In genomic region chr6:127266813-127267165, GRCm38 (mm10) we compare ENCODE assay signal across 8 mouse cellular contexts.
A peak's percentile ranks its signal among the peaks of the same experiment; 100 is the strongest.
DNase-seq lines count a peak whose midpoint lies in the region; ATAC-seq lines count a peak whose summit lies in the region.

No protein-coding gene starts in this region.

- peaks cover 24% of the 10 kb centered on the region; the same call in 1 of the 2 replicates for H3K27me3 ChIP-seq in heart, embryonic 14.5 days (ENCODE audit: control insufficient read depth, insufficient read depth, low read length)
- H3K27me3 ChIP-seq in stomach, embryonic 15.5 days (replicated peaks), result no peaks in the 10 kb centered on the region

- H3K36me3 ChIP-seq in heart, embryonic 14.5 days (ENCODE audit: control insufficient read depth, insufficient read depth, low read length), result no peaks in the 10 kb centered on the region
- no peaks in the 10 kb centered on the region for H3K36me3 ChIP-seq in macrophage (ENCODE audit: inconsistent target)
- H3K36me3 ChIP-seq in stomach, embryonic 15.5 days, result no peaks in the 10 kb centered on the region

- 31% methylated on average over 10 of the region's 10 CpGs for WGBS in heart, embryonic 14.5 days
- WGBS in macrophage (ENCODE audit: missing documents), result 50% methylated on average over 10 of the region's 10 CpGs
- 39% methylated on average over 10 of the region's 10 CpGs for whole genome bisulfite sequencing in stomach, embryonic 15.5 days

- H3K4me1 ChIP-seq in heart, embryonic 14.5 days (ENCODE audit: control insufficient read depth in 2 of 2, insufficient read depth in 2 of 2, low read length in 2 of 2), result peaks cover 6 to 7% of the 10 kb centered on the region in 2 experiments; a peak in 3 of 4 replicates
- peaks cover 11% of the 10 kb centered on the region for H3K4me1 ChIP-seq in stomach, embryonic 15.5 days

- DNase-seq in right cerebral cortex, postnatal 4 days, result peak; percentile 45
- no peak for DNase-seq in right cerebral cortex, postnatal 25 days
- peak; percentile 30 for DNase-seq in c-Kit-positive CD71-positive TER-119-negative erythroid progenitor cells, embryonic 14.5 days (ENCODE audit: low read depth)
- peak; percentile 47 to 56 for DNase-seq in kidney, postnatal 4 days
- DNase-seq in urinary bladder, postnatal 36 days (ENCODE audit: low spot score in 2 of 2), result no peak

- no peaks in the 10 kb centered on the region for H3K79me2 ChIP-seq in macrophage (ENCODE audit: inconsistent target)

- H3K27ac ChIP-seq in heart, embryonic 14.5 days (replicated peaks in 1 of 2; ENCODE audit: control insufficient read depth in 1 of 2, insufficient read depth in 1 of 2, low read depth in 2 of 2, low read length in 2 of 2), result peak overlapping the region in 1 of 2 experiments; percentile 58; a peak in 2 of 4 replicates
- H3K27ac ChIP-seq in macrophage, result peak overlapping the region; percentile 73
- H3K27ac ChIP-seq in stomach, embryonic 15.5 days, result peak overlapping the region; percentile 76

- H3K9me3 ChIP-seq in heart, embryonic 14.5 days (ENCODE audit: control insufficient read depth, low read length), result peaks cover 3% of the 10 kb centered on the region; the same call in 1 of the 2 replicates
- no peaks in the 10 kb centered on the region for H3K9me3 ChIP-seq in stomach, embryonic 15.5 days

- peak overlapping the region; percentile 61; the same call in 1 of the 2 replicates for H3K9ac ChIP-seq in heart, embryonic 14.5 days (ENCODE audit: low read length)
- H3K9ac ChIP-seq in stomach, embryonic 15.5 days, result no peak overlapping the region

- peak overlapping the region in 1 of 2 experiments; percentile 36; a peak in 2 of 4 replicates for H3K4me3 ChIP-seq in heart, embryonic 14.5 days (ENCODE audit: control insufficient read depth in 1 of 2, insufficient read depth in 1 of 2, low read depth in 1 of 2, low read length in 2 of 2)
- no peak overlapping the region for H3K4me3 ChIP-seq in macrophage (ENCODE audit: inconsistent target)
- H3K4me3 ChIP-seq in stomach, embryonic 15.5 days (replicated peaks), result no peak overlapping the region; the same call in 1 of the 2 replicates

- H3K4me2 ChIP-seq in heart, embryonic 14.5 days (ENCODE audit: low read length), result peak overlapping the region; percentile 76
- H3K4me2 ChIP-seq in stomach, embryonic 15.5 days, result peak overlapping the region; percentile 58

- no peak for ATAC-seq in heart, embryonic 14.5 days (ENCODE audit: insufficient number of reproducible peaks, insufficient read depth, low FRiP score, low read depth)
- ATAC-seq in stomach, embryonic 15.5 days (ENCODE audit: insufficient read depth, low FRiP score, low read depth), result no peak

Comparison
In these comparisons a context has a peak if more than half of its experiments do, and no peak if none do; other contexts are left out.
1. DNase-seq: peak in right cerebral cortex, postnatal 4 days (single experiment), c-Kit-positive CD71-positive TER-119-negative erythroid progenitor cells, embryonic 14.5 days (single experiment) and kidney, postnatal 4 days (2 of 2); none in right cerebral cortex, postnatal 25 days (single experiment) and urinary bladder, postnatal 36 days (0 of 2).